Comparison of ENCODE assay signal across 16 mouse cellular contexts in genomic region chr1:30216764-30217348, GRCm38 (mm10).
DNase-seq lines count a peak whose midpoint lies in the region; ATAC-seq and TF ChIP-seq lines count a peak whose summit lies in the region.
"Had no signal": no experiment of that assay in that cellular context is flagged by ENCODE, and none has a peak within 500 bp of the region (broad histone marks: within the 10 kb centered on the region; RNA-seq: fewer than 3 reads in every experiment).

No protein-coding gene starts in this region.

- H3K4me3 ChIP-seq in hindbrain, embryonic 14.5 days (replicated peaks; ENCODE audit: low read length), result no peak overlapping the region
- no peak overlapping the region for H3K4me3 ChIP-seq in hindbrain, embryonic 10.5 days
- H3K4me3 ChIP-seq: forebrain, embryonic 15.5 days; hindbrain, embryonic 15.5 days; left cerebral cortex, adult 2 months; limb, embryonic 13.5 days; liver, embryonic 15.5 days; stomach, embryonic 15.5 days had no signal

- no peaks in the 10 kb centered on the region for H3K36me3 ChIP-seq in hindbrain, embryonic 14.5 days (replicated peaks; ENCODE audit: control insufficient read depth, insufficient read depth)
- H3K36me3 ChIP-seq in hindbrain, embryonic 10.5 days, result no peaks in the 10 kb centered on the region
- H3K36me3 ChIP-seq: forebrain, embryonic 15.5 days; hindbrain, embryonic 15.5 days; limb, embryonic 13.5 days; liver, embryonic 15.5 days; stomach, embryonic 15.5 days had no signal

- 48% methylated on average over 4 of the region's 4 CpGs for WGBS in hindbrain, embryonic 14.5 days
- WGBS in hindbrain, embryonic 10.5 days, result 79% methylated on average over 4 of the region's 4 CpGs

- TF ChIP-seq POLR2A in brain, embryonic 14.5 days (IDR thresholded peaks at IDR 0.05; ENCODE audit: borderline replicate concordance, extremely low read depth, insufficient read depth, insufficient read length, poor library complexity, severe bottlenecking), result no peak

- H3K27ac ChIP-seq in hindbrain, embryonic 14.5 days, result no peak overlapping the region
- no peak overlapping the region for H3K27ac ChIP-seq in hindbrain, embryonic 10.5 days
- H3K27ac ChIP-seq: forebrain, embryonic 15.5 days; hindbrain, embryonic 15.5 days; left cerebral cortex, adult 2 months; limb, embryonic 13.5 days; liver, embryonic 15.5 days; stomach, embryonic 15.5 days had no signal

- no peaks in the 10 kb centered on the region for H3K27me3 ChIP-seq in hindbrain, embryonic 14.5 days (ENCODE audit: control insufficient read depth, insufficient read depth, low read length)
- H3K27me3 ChIP-seq in hindbrain, embryonic 10.5 days (ENCODE audit: insufficient read depth, poor library complexity, severe bottlenecking), result no peaks in the 10 kb centered on the region
- H3K27me3 ChIP-seq: forebrain, embryonic 15.5 days; hindbrain, embryonic 15.5 days; limb, embryonic 13.5 days; liver, embryonic 15.5 days; stomach, embryonic 15.5 days had no signal

- no peaks in the 10 kb centered on the region for H3K4me1 ChIP-seq in hindbrain, embryonic 14.5 days (replicated peaks; ENCODE audit: control insufficient read depth, insufficient read depth, low read length)
- H3K4me1 ChIP-seq in hindbrain, embryonic 10.5 days (replicated peaks), result no peaks in the 10 kb centered on the region
- H3K4me1 ChIP-seq: liver, embryonic 15.5 days; stomach, embryonic 15.5 days had no signal

- no peak overlapping the region for H3K4me2 ChIP-seq in hindbrain, embryonic 14.5 days (replicated peaks)
- H3K4me2 ChIP-seq: forebrain, embryonic 15.5 days; hindbrain, embryonic 15.5 days; limb, embryonic 13.5 days; liver, embryonic 15.5 days; stomach, embryonic 15.5 days had no signal

- TF ChIP-seq CTCF in brain, embryonic 14.5 days (IDR thresholded peaks at IDR 0.05; ENCODE audit: borderline replicate concordance, extremely low read depth, insufficient read depth, insufficient read length), result no peak

- no peak overlapping the region for H3K9ac ChIP-seq in hindbrain, embryonic 14.5 days
- H3K9ac ChIP-seq: forebrain, embryonic 15.5 days; hindbrain, embryonic 15.5 days; limb, embryonic 13.5 days; liver, embryonic 15.5 days; stomach, embryonic 15.5 days had no signal

- H3K9me3 ChIP-seq in hindbrain, embryonic 14.5 days (ENCODE audit: control insufficient read depth, low read length), result no peaks in the 10 kb centered on the region
- no peaks in the 10 kb centered on the region for H3K9me3 ChIP-seq in hindbrain, embryonic 10.5 days
- H3K9me3 ChIP-seq: forebrain, embryonic 15.5 days; hindbrain, embryonic 15.5 days; limb, embryonic 13.5 days; liver, embryonic 15.5 days; stomach, embryonic 15.5 days had no signal

- DNase-seq in hindbrain, embryonic 14.5 days (ENCODE audit: low spot score), result no peak
- DNase-seq in hindbrain, embryonic 10.5 days (ENCODE audit: low spot score), result no peak
- peak; percentile 13 to 31 for DNase-seq in kidney, postnatal 4 days
- DNase-seq in kidney, adult 18-20 months, result no peak
- DNase-seq in adrenal gland, adult 8-10 months, result peak; percentile 46
- peak; percentile 45 for DNase-seq in brain, embryonic 14.5 days (ENCODE audit: low read depth)
- DNase-seq in left cerebral cortex, adult 8-10 months (ENCODE audit: low spot score in 2 of 2), result no peak
- DNase-seq: cerebellum, adult 11-12 months; heart, adult 11 months; spleen, adult 18-20 months had no signal

- ATAC-seq in hindbrain, embryonic 14.5 days (ENCODE audit: low FRiP score), result 0 out of 2 replicates have a peak, but pooled peaks have one; percentile 14
- ATAC-seq: forebrain, embryonic 15.5 days had no signal

Comparison
In these comparisons a context has a peak if more than half of its experiments do, and no peak if none do; other contexts are left out.
1. DNase-seq: peak in kidney, postnatal 4 days (2 of 2), adrenal gland, adult 8-10 months (single experiment) and brain, embryonic 14.5 days (single experiment); none in hindbrain, embryonic 14.5 days (single experiment), hindbrain, embryonic 10.5 days (single experiment), kidney, adult 18-20 months (single experiment) and left cerebral cortex, adult 8-10 months (0 of 2).